Mouse (Mus musculus): ENCODE data around the gene Acpp. TPM values are rescaled to one million over a fixed set of nuclear protein-coding genes. Genes with fewer than 3 reads are reported as not detected.

Acpp gene
- polyA plus RNA-seq, 1 experiment from 2014 or later: 0.40 TPM

DNA sequence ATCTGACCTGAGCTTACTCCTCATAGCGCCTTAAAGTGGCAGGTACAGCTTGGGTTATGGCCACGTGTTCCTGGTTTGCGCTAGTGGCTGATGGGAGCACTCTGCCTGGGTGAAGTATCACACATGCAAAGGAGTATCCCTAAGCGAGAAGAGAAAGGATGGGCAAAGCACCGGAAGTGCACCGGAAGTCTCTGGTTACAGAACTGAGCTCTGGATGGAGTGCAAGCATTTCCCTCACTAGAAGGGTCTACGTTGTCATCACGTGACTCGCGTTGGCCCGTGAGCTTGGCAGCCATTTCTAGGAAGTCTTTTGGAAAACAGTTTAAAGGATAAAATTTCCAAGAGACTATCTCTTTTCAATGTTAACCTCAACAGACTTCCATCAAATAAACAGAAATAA lies 21.2 kb downstream of the Acpp start:
- WGBS: 89% methylated on average over 11 of the region's 11 CpGs
- no peak for ATAC-seq (replicated peaks; ENCODE audit: low FRiP score)
- no peak overlapping the region for H3K27ac ChIP-seq (ENCODE audit: low read depth, low read length)

DNA sequence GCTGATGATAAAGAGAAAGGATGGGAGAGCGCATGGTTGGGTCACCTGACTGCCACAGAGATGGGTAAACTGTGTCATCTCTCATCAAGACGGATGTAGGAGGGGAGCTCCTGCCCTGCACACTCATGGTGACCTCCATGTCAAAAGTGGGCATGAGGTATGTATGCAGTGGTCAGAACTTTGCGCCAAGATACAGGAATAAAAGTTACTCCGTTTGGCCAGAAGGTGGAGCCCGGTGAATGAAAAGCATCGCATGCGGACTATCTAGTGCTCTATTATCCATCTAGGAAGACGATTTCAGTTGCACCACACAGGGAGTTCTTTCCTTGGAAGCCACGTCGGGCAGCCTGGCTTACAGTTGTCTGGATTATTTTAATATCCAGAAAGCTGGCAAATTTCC lies 22.0 kb downstream of the Acpp start:
- no peaks in the 10 kb centered on the region for H3K4me1 ChIP-seq (replicated peaks; ENCODE audit: control insufficient read depth, insufficient read depth, low read length)
- no peak overlapping the region for H3K27ac ChIP-seq (ENCODE audit: low read depth, low read length)
- H3K36me3 ChIP-seq (ENCODE audit: control insufficient read depth, insufficient read depth, low read length): no peaks in the 10 kb centered on the region
- DNase-seq (ENCODE audit: low spot score): peak; percentile 64
- H3K4me3 ChIP-seq (ENCODE audit: low read depth, low read length): no peak overlapping the region
- H3K4me2 ChIP-seq (ENCODE audit: low read depth, low read length, severe bottlenecking): no peak overlapping the region
- H3K9me3 ChIP-seq (ENCODE audit: control insufficient read depth, low read length): no peaks in the 10 kb centered on the region
- peak; percentile 66 for ATAC-seq (replicated peaks; ENCODE audit: low FRiP score)
- 8% methylated on average over 10 of the region's 10 CpGs for WGBS
- no peak overlapping the region for H3K9ac ChIP-seq (ENCODE audit: low read length)
- no peaks in the 10 kb centered on the region for H3K27me3 ChIP-seq (ENCODE audit: control insufficient read depth, insufficient read depth, low read length)

More for the DNA sequence above, 21.2 kb downstream of the Acpp start:
- no peaks in the 10 kb centered on the region for H3K27me3 ChIP-seq (ENCODE audit: control insufficient read depth, insufficient read depth, low read length)
- no peak overlapping the region for H3K4me2 ChIP-seq (ENCODE audit: low read depth, low read length, severe bottlenecking)
- DNase-seq (ENCODE audit: low spot score): no peak
- H3K9ac ChIP-seq (ENCODE audit: low read length): no peak overlapping the region
- H3K4me1 ChIP-seq (replicated peaks; ENCODE audit: control insufficient read depth, insufficient read depth, low read length): no peaks in the 10 kb centered on the region
- H3K9me3 ChIP-seq (ENCODE audit: control insufficient read depth, low read length): no peaks in the 10 kb centered on the region
- H3K36me3 ChIP-seq (ENCODE audit: control insufficient read depth, insufficient read depth, low read length): no peaks in the 10 kb centered on the region
- H3K4me3 ChIP-seq (ENCODE audit: low read depth, low read length): no peak overlapping the region

GRCm38 (mm10) chr9:104306734-104307133 lies 30.8 kb downstream of the Acpp start:
- ATAC-seq (replicated peaks; ENCODE audit: low FRiP score): 0 out of 2 replicates have a peak, but pooled peaks have one; percentile 30
- H3K4me3 ChIP-seq (ENCODE audit: low read depth, low read length): no peak overlapping the region
- H3K9me3 ChIP-seq (ENCODE audit: control insufficient read depth, low read length): no peaks in the 10 kb centered on the region
- H3K4me1 ChIP-seq (replicated peaks; ENCODE audit: control insufficient read depth, insufficient read depth, low read length): no peaks in the 10 kb centered on the region
- H3K27ac ChIP-seq (ENCODE audit: low read depth, low read length): no peak overlapping the region
- no peak overlapping the region for H3K9ac ChIP-seq (ENCODE audit: low read length)
- 13% methylated on average over 6 of the region's 6 CpGs for WGBS
- H3K4me2 ChIP-seq (ENCODE audit: low read depth, low read length, severe bottlenecking): no peak overlapping the region
- H3K27me3 ChIP-seq (ENCODE audit: control insufficient read depth, insufficient read depth, low read length): no peaks in the 10 kb centered on the region
- H3K36me3 ChIP-seq (ENCODE audit: control insufficient read depth, insufficient read depth, low read length): no peaks in the 10 kb centered on the region
- DNase-seq (ENCODE audit: low spot score): peak; percentile 86

DNA sequence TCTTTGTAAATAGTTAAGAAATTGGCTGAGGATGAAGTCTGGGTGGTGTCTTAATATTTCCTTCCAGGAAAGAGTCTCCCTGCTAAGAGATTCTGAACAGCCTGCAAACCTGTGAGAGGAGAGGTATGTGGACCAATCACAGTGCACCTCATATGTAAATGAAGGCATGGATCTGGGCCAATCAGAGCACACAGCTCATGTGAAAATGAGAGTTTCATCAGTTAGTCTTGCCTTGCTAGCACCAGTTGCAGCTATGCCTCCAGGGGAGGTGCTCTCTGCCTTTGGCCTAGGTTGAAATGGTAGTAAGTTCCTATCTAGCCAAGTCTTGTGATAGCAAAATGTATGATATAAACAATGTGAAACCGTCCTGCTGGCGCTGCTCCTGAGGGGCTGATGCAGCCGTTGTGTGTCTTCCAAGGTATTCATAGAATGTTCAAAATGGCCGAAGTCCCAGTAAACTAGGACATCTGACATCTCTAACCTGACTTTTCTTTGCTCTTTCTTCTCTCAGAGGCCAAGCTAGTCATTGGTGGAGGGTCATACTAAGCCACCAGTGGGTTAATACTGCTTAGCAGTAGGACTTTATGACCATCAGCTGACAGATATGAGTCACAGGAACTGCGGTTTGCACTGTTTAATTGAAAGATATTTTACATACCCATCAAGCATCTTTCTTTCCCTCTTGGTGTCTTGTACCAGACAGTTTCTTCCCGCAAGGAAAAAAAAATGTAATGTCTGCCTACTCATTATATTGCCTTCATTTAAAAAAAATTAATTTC lies 32.0 kb downstream of the Acpp start:
- H3K27me3 ChIP-seq (ENCODE audit: control insufficient read depth, insufficient read depth, low read length): no peaks in the 10 kb centered on the region
- ATAC-seq (replicated peaks; ENCODE audit: low FRiP score) (no peak), DNase-seq (ENCODE audit: low spot score) (no peak)
- no peak overlapping the region for H3K9ac ChIP-seq (ENCODE audit: low read length)
- no peak overlapping the region for H3K4me3 ChIP-seq (ENCODE audit: low read depth, low read length)
- no peaks in the 10 kb centered on the region for H3K9me3 ChIP-seq (ENCODE audit: control insufficient read depth, low read length)
- WGBS: 92% methylated on average over 6 of the region's 6 CpGs
- no peaks in the 10 kb centered on the region for H3K4me1 ChIP-seq (replicated peaks; ENCODE audit: control insufficient read depth, insufficient read depth, low read length)
- no peak overlapping the region for H3K4me2 ChIP-seq (ENCODE audit: low read depth, low read length, severe bottlenecking)
- no peaks in the 10 kb centered on the region for H3K36me3 ChIP-seq (ENCODE audit: control insufficient read depth, insufficient read depth, low read length)
- no peak overlapping the region for H3K27ac ChIP-seq (ENCODE audit: low read depth, low read length)

DNA sequence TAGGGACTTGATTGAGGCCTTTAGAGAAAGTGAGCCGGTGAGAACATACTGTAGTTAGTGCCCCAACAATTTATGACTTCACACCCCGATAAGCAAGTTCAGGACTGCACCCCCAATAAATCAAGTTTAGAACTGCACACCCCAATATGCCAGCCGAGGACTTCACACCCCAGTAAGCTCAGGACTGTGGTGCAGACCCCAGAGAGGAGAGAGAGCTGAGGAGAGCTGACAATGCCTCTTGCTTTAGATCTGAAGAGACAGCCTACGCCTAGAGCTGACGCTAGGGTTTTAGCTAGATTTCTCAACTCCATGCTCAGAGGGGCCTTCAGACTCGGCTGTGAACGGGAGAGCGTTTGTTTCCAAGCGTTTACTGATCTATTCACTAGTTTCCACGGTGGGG lies 32.7 kb downstream of the Acpp start:
- DNase-seq (ENCODE audit: low spot score) (no peak), ATAC-seq (replicated peaks; ENCODE audit: low FRiP score) (no peak)
- H3K27ac ChIP-seq (ENCODE audit: low read depth, low read length): no peak overlapping the region
- no peaks in the 10 kb centered on the region for H3K9me3 ChIP-seq (ENCODE audit: control insufficient read depth, low read length)
- H3K9ac ChIP-seq (ENCODE audit: low read length): no peak overlapping the region
- H3K36me3 ChIP-seq (ENCODE audit: control insufficient read depth, insufficient read depth, low read length): no peaks in the 10 kb centered on the region
- H3K27me3 ChIP-seq (ENCODE audit: control insufficient read depth, insufficient read depth, low read length): no peaks in the 10 kb centered on the region
- 84% methylated on average over 10 of the region's 10 CpGs for WGBS
- H3K4me2 ChIP-seq (ENCODE audit: low read depth, low read length, severe bottlenecking): no peak overlapping the region
- H3K4me3 ChIP-seq (ENCODE audit: low read depth, low read length): no peak overlapping the region
- H3K4me1 ChIP-seq (replicated peaks; ENCODE audit: control insufficient read depth, insufficient read depth, low read length): no peaks in the 10 kb centered on the region

GRCm38 (mm10) chr9:104304376-104304775 lies 33.2 kb downstream of the Acpp start:
- 74% methylated on average over 4 of the region's 4 CpGs for WGBS
- Histone ChIP-seq H3K4me1 (replicated peaks; ENCODE audit: control insufficient read depth, insufficient read depth, low read length) (no peaks in the 10 kb centered on the region), H3K27me3 (ENCODE audit: control insufficient read depth, insufficient read depth, low read length) (no peaks in the 10 kb centered on the region), H3K4me2 (ENCODE audit: low read depth, low read length, severe bottlenecking) (no peak overlapping the region), H3K36me3 (ENCODE audit: control insufficient read depth, insufficient read depth, low read length) (no peaks in the 10 kb centered on the region), H3K4me3 (ENCODE audit: low read depth, low read length) (no peak overlapping the region), H3K27ac (ENCODE audit: low read depth, low read length) (no peak overlapping the region), H3K9ac (ENCODE audit: low read length) (no peak overlapping the region), H3K9me3 (ENCODE audit: control insufficient read depth, low read length) (no peaks in the 10 kb centered on the region)
- ATAC-seq (replicated peaks; ENCODE audit: low FRiP score): no peak
- no peak for DNase-seq (ENCODE audit: low spot score)

- no peak overlapping the region for H3K4me2 ChIP-seq (ENCODE audit: low read depth, low read length, severe bottlenecking)
- H3K9ac ChIP-seq (ENCODE audit: low read length): no peak overlapping the region
- no peak for DNase-seq (ENCODE audit: low spot score)
- WGBS: 84% methylated on average over 12 of the region's 12 CpGs
- H3K27ac ChIP-seq (ENCODE audit: low read depth, low read length): no peak overlapping the region
- H3K9me3 ChIP-seq (ENCODE audit: control insufficient read depth, low read length): no peaks in the 10 kb centered on the region
- no peaks in the 10 kb centered on the region for H3K4me1 ChIP-seq (replicated peaks; ENCODE audit: control insufficient read depth, insufficient read depth, low read length)
- ATAC-seq (replicated peaks; ENCODE audit: low FRiP score): no peak
- no peak overlapping the region for H3K4me3 ChIP-seq (ENCODE audit: low read depth, low read length)
- H3K36me3 ChIP-seq (ENCODE audit: control insufficient read depth, insufficient read depth, low read length): no peaks in the 10 kb centered on the region
- H3K27me3 ChIP-seq (ENCODE audit: control insufficient read depth, insufficient read depth, low read length): no peaks in the 10 kb centered on the region
Measured at GRCm38 (mm10) chr9:104300569-104300968, 37.0 kb downstream of the Acpp start.

DNA sequence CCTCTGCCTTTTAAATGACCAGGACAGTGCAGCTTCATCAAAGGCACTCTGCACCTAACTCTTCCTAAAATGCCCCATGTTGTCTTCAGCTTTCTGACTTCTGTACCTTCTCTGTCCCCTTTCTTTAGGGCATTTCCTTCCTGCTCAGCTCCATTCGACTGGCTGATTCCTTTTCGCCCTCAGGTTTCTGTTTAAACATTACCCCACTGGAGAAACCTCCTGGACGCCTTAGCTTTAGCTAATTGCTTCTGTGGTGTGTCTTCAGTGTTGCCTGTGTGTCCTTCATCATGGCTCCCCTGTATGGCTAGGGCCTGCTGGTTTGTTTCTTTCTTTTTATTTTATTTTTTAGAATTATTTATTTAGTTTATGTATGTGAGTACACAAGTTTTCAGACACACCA lies 40.5 kb downstream of the Acpp start:
- Histone ChIP-seq H3K27me3 (ENCODE audit: control insufficient read depth, insufficient read depth, low read length) (no peaks in the 10 kb centered on the region), H3K4me2 (ENCODE audit: low read depth, low read length, severe bottlenecking) (no peak overlapping the region), H3K9me3 (ENCODE audit: control insufficient read depth, low read length) (no peaks in the 10 kb centered on the region), H3K36me3 (ENCODE audit: control insufficient read depth, insufficient read depth, low read length) (no peaks in the 10 kb centered on the region), H3K27ac (ENCODE audit: low read depth, low read length) (no peak overlapping the region), H3K4me1 (replicated peaks; ENCODE audit: control insufficient read depth, insufficient read depth, low read length) (no peaks in the 10 kb centered on the region), H3K9ac (ENCODE audit: low read length) (no peak overlapping the region), H3K4me3 (ENCODE audit: low read depth, low read length) (no peak overlapping the region)
- 71% methylated on average over 3 of the region's 3 CpGs for WGBS
- ATAC-seq (replicated peaks; ENCODE audit: low FRiP score) (no peak), DNase-seq (ENCODE audit: low spot score) (no peak)

GRCm38 (mm10) chr9:104284934-104285333 lies 52.6 kb downstream of the Acpp start:
- no peak overlapping the region for H3K4me3 ChIP-seq (ENCODE audit: low read depth, low read length)
- ATAC-seq (replicated peaks; ENCODE audit: low FRiP score) (no peak), DNase-seq (ENCODE audit: low spot score) (no peak)
- H3K27ac ChIP-seq (ENCODE audit: low read depth, low read length): no peak overlapping the region
- H3K4me1 ChIP-seq (replicated peaks; ENCODE audit: control insufficient read depth, insufficient read depth, low read length): no peaks in the 10 kb centered on the region
- H3K9me3 ChIP-seq (ENCODE audit: control insufficient read depth, low read length): no peaks in the 10 kb centered on the region
- H3K27me3 ChIP-seq (ENCODE audit: control insufficient read depth, insufficient read depth, low read length): no peaks in the 10 kb centered on the region
- H3K36me3 ChIP-seq (ENCODE audit: control insufficient read depth, insufficient read depth, low read length): no peaks in the 10 kb centered on the region
- WGBS: 85% methylated on average over 6 of the region's 6 CpGs
- H3K9ac ChIP-seq (ENCODE audit: low read length): no peak overlapping the region
- H3K4me2 ChIP-seq (ENCODE audit: low read depth, low read length, severe bottlenecking): no peak overlapping the region

Data from forebrain, embryonic 11.5 days (tissue).